In genomic region chr7:107526299-107526698, GRCm38 (mm10) we compare ENCODE assay signal across 9 mouse cellular contexts. TPM values are rescaled to one million over a fixed set of nuclear protein-coding genes. Genes with fewer than 3 reads are reported as not detected.
DNase-seq lines count a peak whose midpoint lies in the region; ATAC-seq lines count a peak whose summit lies in the region.
"Had no signal": no experiment of that assay in that cellular context is flagged by ENCODE, and none has a peak within 500 bp of the region (broad histone marks: within the 10 kb centered on the region; RNA-seq: fewer than 3 reads in every experiment).

No protein-coding gene starts in this region.

- ATAC-seq in kidney, embryonic 16.5 days (ENCODE audit: low FRiP score, low TSS enrichment) = no peak
- 0 out of 2 replicates have a peak, but pooled peaks have one; percentile 40 for ATAC-seq in hindbrain, embryonic 15.5 days (ENCODE audit: low FRiP score, low read depth)
- no peak for ATAC-seq in midbrain, embryonic 14.5 days (ENCODE audit: low FRiP score, low TSS enrichment)
- no peak for ATAC-seq in activated CD4-positive, CD25-positive, alpha-beta regulatory T cell, adult 4 months

- H3K9ac ChIP-seq in kidney, embryonic 16.5 days (replicated peaks; ENCODE audit: low read length) = no peak overlapping the region
- no peak overlapping the region for H3K9ac ChIP-seq in hindbrain, embryonic 15.5 days
- H3K9ac ChIP-seq in midbrain, embryonic 14.5 days (replicated peaks; ENCODE audit: low read length) = no peak overlapping the region
- H3K9ac ChIP-seq: liver, embryonic 15.5 days had no signal

- DNase-seq in kidney, adult 11 months = peak; percentile 11
- peak; percentile 37 for DNase-seq in adrenal gland, adult 2 months
- DNase-seq in embryo, embryonic 9.5 days (ENCODE audit: extremely low spot score) = peak; percentile 22
- peak; percentile 14 to 41 for DNase-seq in left cerebral cortex, postnatal 10 days (ENCODE audit: extremely low spot score in 1 of 2, low spot score in 2 of 2)
- peak; percentile 80 for DNase-seq in midbrain, embryonic 14.5 days

- no peaks in the 10 kb centered on the region for H3K4me1 ChIP-seq in kidney, embryonic 16.5 days (ENCODE audit: insufficient read depth, low read length)
- H3K4me1 ChIP-seq in hindbrain, embryonic 15.5 days (replicated peaks) = peaks cover 4% of the 10 kb centered on the region; the same call in 1 of the 2 replicates
- no peaks in the 10 kb centered on the region for H3K4me1 ChIP-seq in midbrain, embryonic 14.5 days (ENCODE audit: control insufficient read depth, insufficient read depth, low read length)
- H3K4me1 ChIP-seq: liver, embryonic 15.5 days had no signal

- H3K9me3 ChIP-seq in kidney, embryonic 16.5 days (ENCODE audit: low read length) = 0 out of 2 replicates have a peak, but pooled peaks cover 2% of the 10 kb centered on the region
- H3K9me3 ChIP-seq in hindbrain, embryonic 15.5 days = no peaks in the 10 kb centered on the region
- H3K9me3 ChIP-seq in midbrain, embryonic 14.5 days (ENCODE audit: control insufficient read depth, low read length) = 0 out of 2 replicates have a peak, but pooled peaks cover 3% of the 10 kb centered on the region
- H3K9me3 ChIP-seq: liver, embryonic 15.5 days had no signal

- WGBS in kidney, embryonic 16.5 days = 3% methylated on average over 1 of the region's 1 CpGs
- WGBS in hindbrain, embryonic 15.5 days = 0% methylated on average over 1 of the region's 1 CpGs
- 18% methylated on average over 1 of the region's 1 CpGs for WGBS in midbrain, embryonic 14.5 days

- H3K27ac ChIP-seq in kidney, embryonic 16.5 days (ENCODE audit: low read length) = no peak overlapping the region
- no peak overlapping the region for H3K27ac ChIP-seq in hindbrain, embryonic 15.5 days (replicated peaks)
- H3K27ac ChIP-seq in midbrain, embryonic 14.5 days (replicated peaks; ENCODE audit: low read depth, low read length) = no peak overlapping the region
- H3K27ac ChIP-seq: liver, embryonic 15.5 days had no signal

- H3K4me2 ChIP-seq in kidney, embryonic 16.5 days (replicated peaks; ENCODE audit: low read depth, low read length) = no peak overlapping the region
- no peak overlapping the region for H3K4me2 ChIP-seq in hindbrain, embryonic 15.5 days
- no peak overlapping the region for H3K4me2 ChIP-seq in midbrain, embryonic 14.5 days (ENCODE audit: low read length)
- H3K4me2 ChIP-seq: liver, embryonic 15.5 days had no signal

- H3K4me3 ChIP-seq in kidney, embryonic 16.5 days (ENCODE audit: low read length) = no peak overlapping the region
- no peak overlapping the region for H3K4me3 ChIP-seq in hindbrain, embryonic 15.5 days
- no peak overlapping the region for H3K4me3 ChIP-seq in midbrain, embryonic 14.5 days (replicated peaks; ENCODE audit: low read depth, low read length)
- H3K4me3 ChIP-seq: liver, embryonic 15.5 days had no signal

- H3K27me3 ChIP-seq in kidney, embryonic 16.5 days (ENCODE audit: insufficient read depth, low read length) = no peaks in the 10 kb centered on the region
- no peaks in the 10 kb centered on the region for H3K27me3 ChIP-seq in hindbrain, embryonic 15.5 days
- H3K27me3 ChIP-seq in midbrain, embryonic 14.5 days (ENCODE audit: control insufficient read depth, insufficient read depth, low read length) = no peaks in the 10 kb centered on the region
- H3K27me3 ChIP-seq: liver, embryonic 15.5 days had no signal

- H3K36me3 ChIP-seq in kidney, embryonic 16.5 days (ENCODE audit: insufficient read depth, low read length) = no peaks in the 10 kb centered on the region
- H3K36me3 ChIP-seq in hindbrain, embryonic 15.5 days = no peaks in the 10 kb centered on the region
- no peaks in the 10 kb centered on the region for H3K36me3 ChIP-seq in midbrain, embryonic 14.5 days (ENCODE audit: control insufficient read depth, insufficient read depth, low read length)
- H3K36me3 ChIP-seq: liver, embryonic 15.5 days had no signal

- intact Hi-C loops in left cerebral cortex, postnatal 10 days (cut with DNase I) = loop anchor here (5.0 to 10.0 kb wide), 2 partner anchors 151 to 289 kb away; partner anchors contain the start of gene Syt9

RNA-seq across cellular contexts. Expression of gene Olfml1, which starts 40.9 kb away (rescaled TPM):
- 24.3 and 26.4 TPM in 2 replicates for polyA plus RNA-seq in kidney, embryonic 16.5 days (2015; fragmentation: Nextera tagmentation; extraction: Ambion mirVana)
- total RNA-seq in adrenal gland, adult 2 months (2021) = 10 to 100 TPM in 1 of 2 experiments, 1 to 10 TPM in 1; 8.0 to 12.3 TPM
- 2.6 and 3.1 TPM in 2 replicates for polyA plus RNA-seq in adrenal gland, adult 2 months (2012; rRNA removed)
- polyA plus RNA-seq in hindbrain, embryonic 15.5 days (2015; fragmentation: Nextera tagmentation; extraction: Ambion mirVana) = 3.3 and 4.2 TPM in 2 replicates
- total RNA-seq in left cerebral cortex, postnatal 10 days (2021) = 1 to 10 TPM; 5.5 to 5.6 TPM
- 0.16 and 1.4 TPM in 2 replicates for polyA plus RNA-seq in midbrain, embryonic 14.5 days (2014; fragmentation: Nextera tagmentation; extraction: Ambion mirVana)
- not detected for polyA plus RNA-seq in activated CD4-positive, CD25-positive, alpha-beta regulatory T cell, adult 4 months (2017; shearing (Covaris generic))

Comparison
In these comparisons a context has a peak if more than half of its experiments do, and no peak if none do; other contexts are left out.
1. DNase-seq: peak in every context shown above with its lines; median percentile 80 in midbrain, embryonic 14.5 days; 37 in adrenal gland, adult 2 months; 28 in left cerebral cortex, postnatal 10 days; 22 in embryo, embryonic 9.5 days; 11 in kidney, adult 11 months.